Mouse (Mus musculus) hindbrain, embryonic 14.5 days (tissue): Measurements from ENCODE around the gene 4933428G20Rik. TPM values are rescaled to one million over a fixed set of nuclear protein-coding genes. Genes with fewer than 3 reads are reported as not detected.

Experiments used
- ATAC-seq: fragments of 200-750 bp; cut with Nextera tagmentation; 2 replicates; pipeline ENCODE4 v1.8.0; 2017; ENCODE audit warnings: moderate number of reproducible peaks, mild to moderate bottlenecking, moderate TSS enrichment, moderate library complexity; ENCODE audit not compliant: low FRiP score
- DNase-seq: peaks from one replicate; pipeline ENCODE4 v3.0.0-alpha.2; 2015; ENCODE audit warnings: low spot score
- H3K27ac ChIP-seq: fragments of 300-500 bp; sonication (generic); 2 replicates; pipeline ENCODE4 v1.5.1; 2014; ENCODE audit warnings: mild to moderate bottlenecking, moderate library complexity
- H3K27me3 ChIP-seq: fragments of 300-500 bp; sonication (generic); 2 replicates; pipeline ENCODE4 v1.6.1; 2014; ENCODE audit warnings: mild to moderate bottlenecking, low read length, mixed read lengths; ENCODE audit not compliant: control insufficient read depth, insufficient read depth
- H3K36me3 ChIP-seq: fragments of 300-500 bp; sonication (generic); replicated peaks from 2 replicates; pipeline ENCODE4 v1.6.1; 2014; ENCODE audit not compliant: control insufficient read depth, insufficient read depth
- H3K4me1 ChIP-seq: fragments of 300-500 bp; sonication (generic); replicated peaks from 2 replicates; pipeline ENCODE4 v1.6.1; 2014; ENCODE audit warnings: antibody characterized with exemption, low read length, mixed read lengths; ENCODE audit not compliant: control insufficient read depth, insufficient read depth
- H3K4me2 ChIP-seq: fragments of 300-500 bp; sonication (generic); replicated peaks from 2 replicates; pipeline ENCODE4 v1.6.1; 2014; ENCODE audit warnings: mild to moderate bottlenecking, moderate library complexity
- H3K4me3 ChIP-seq: fragments of 300-500 bp; sonication (generic); replicated peaks from 2 replicates; pipeline ENCODE4 v1.5.1; 2014; ENCODE audit warnings: mild to moderate bottlenecking, low read length
- H3K9ac ChIP-seq: fragments of 300-500 bp; sonication (generic); 2 replicates; pipeline ENCODE4 v1.6.1; 2014
- H3K9me3 ChIP-seq: fragments of 300-500 bp; sonication (generic); 2 replicates; pipeline ENCODE4 v1.6.1; 2016; ENCODE audit warnings: low read length; ENCODE audit not compliant: control insufficient read depth
- WGBS: fragments of 180-500 bp; shearing (Covaris S2); extraction: QIAGEN DNeasy Blood & Tissue Kit; methylation state at CpG from one replicate; pipeline ENCODE4 v1.1.7; 2014; 5-methylcytosine and 5-hydroxymethylcytosine counted together
- polyA plus RNA-seq: library from polyadenylated mRNA; unstranded; fragments of >200 nt; fragmentation: Nextera tagmentation; extraction: Ambion mirVana; gene quantifications from 2 replicates; pipeline ENCODE4 v1.2.1, GENCODE M21; 2014

4933428G20Rik gene
- polyA plus RNA-seq, 1 experiment from 2014 or later: 0.41 TPM

DNA sequence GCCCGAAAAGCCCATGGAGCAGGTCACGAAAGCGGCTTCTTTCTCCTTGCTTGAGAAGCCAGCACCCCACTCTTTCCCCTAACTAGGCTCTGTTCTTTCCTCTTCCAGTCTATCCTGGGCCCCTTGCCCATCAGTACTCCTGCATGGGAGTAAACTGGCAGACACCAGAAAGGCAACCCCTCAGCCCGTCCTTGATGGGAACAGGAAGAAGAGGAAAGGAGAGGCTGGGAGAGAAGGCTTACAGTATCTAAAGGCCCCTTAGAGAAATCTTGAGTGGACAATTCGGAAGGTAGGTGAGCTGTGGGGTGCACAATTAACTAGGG lies 35.1 kb upstream of the 4933428G20Rik start:
- H3K9ac ChIP-seq: no peak overlapping the region
- DNase-seq: no peak

DNA sequence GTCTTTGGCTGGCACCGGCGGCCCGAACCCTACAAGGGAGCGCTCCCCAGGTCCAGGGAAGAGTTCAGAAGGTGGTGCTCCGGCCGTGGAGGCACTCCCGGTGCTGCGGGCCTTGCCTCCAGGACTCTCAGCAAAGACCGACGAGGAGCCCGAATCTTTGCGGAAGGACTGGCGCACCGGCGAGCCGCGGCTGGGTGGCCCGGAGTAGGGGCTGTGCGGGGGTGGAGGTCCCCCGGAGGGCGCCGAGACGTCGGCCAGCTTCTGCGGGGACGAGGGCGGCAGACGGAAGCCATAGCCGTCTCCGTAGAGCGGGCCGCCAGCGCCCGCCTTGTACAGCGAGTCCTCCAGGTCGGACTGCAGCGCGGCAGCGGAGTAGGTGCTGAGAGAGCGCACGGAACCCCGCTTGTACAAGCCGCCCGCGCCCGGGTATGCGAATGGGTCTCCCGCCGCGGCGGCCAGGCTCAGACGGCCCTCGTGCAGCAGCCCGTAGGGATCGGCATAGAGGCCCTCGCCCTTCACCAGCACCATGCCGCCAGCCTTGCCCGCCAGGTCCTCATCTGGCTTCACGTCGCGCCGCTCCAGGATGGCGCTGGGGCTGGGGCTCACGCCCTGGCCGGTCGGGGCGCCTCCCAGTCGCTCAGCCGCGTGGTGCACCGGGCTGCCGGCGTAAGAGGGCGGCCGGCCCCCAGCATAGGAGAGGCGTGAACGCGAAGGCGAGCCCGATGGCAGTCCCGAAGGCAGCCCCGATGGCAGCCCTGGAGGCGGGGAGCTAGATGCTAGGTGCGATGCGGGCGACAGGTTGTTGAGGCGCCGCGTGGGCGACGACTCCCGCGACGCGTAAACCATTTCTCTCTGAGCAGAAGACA lies 34.5 kb upstream of the 4933428G20Rik start:
- Histone ChIP-seq H3K4me1 (peaks cover 23% of the 10 kb centered on the region; the same call in 1 of the 2 replicates), H3K4me3 (peak overlapping the region; percentile 6), H3K9me3 (no peaks in the 10 kb centered on the region), H3K27ac (no peak overlapping the region), H3K9ac (no peak overlapping the region), H3K27me3 (peaks cover 65% of the 10 kb centered on the region), H3K4me2 (0 out of 2 replicates have a peak overlapping the region, but pooled peaks have one; percentile 7), H3K36me3 (peaks cover 53% of the 10 kb centered on the region)
- WGBS: 8% methylated on average over 91 of the region's 95 CpGs
- DNase-seq (no peak), ATAC-seq (no peak)

More for the DNA sequence above, 35.1 kb upstream of the 4933428G20Rik start:
- no peaks in the 10 kb centered on the region for H3K9me3 ChIP-seq
- peaks cover 65% of the 10 kb centered on the region for H3K27me3 ChIP-seq
- peaks cover 50% of the 10 kb centered on the region for H3K36me3 ChIP-seq
- H3K27ac ChIP-seq: no peak overlapping the region
- no peak overlapping the region for H3K4me2 ChIP-seq
- ATAC-seq: no peak
- WGBS: 23% methylated on average over 5 of the region's 5 CpGs
- H3K4me1 ChIP-seq: peaks cover 26% of the 10 kb centered on the region; the same call in 1 of the 2 replicates
- no peak overlapping the region for H3K4me3 ChIP-seq

DNA sequence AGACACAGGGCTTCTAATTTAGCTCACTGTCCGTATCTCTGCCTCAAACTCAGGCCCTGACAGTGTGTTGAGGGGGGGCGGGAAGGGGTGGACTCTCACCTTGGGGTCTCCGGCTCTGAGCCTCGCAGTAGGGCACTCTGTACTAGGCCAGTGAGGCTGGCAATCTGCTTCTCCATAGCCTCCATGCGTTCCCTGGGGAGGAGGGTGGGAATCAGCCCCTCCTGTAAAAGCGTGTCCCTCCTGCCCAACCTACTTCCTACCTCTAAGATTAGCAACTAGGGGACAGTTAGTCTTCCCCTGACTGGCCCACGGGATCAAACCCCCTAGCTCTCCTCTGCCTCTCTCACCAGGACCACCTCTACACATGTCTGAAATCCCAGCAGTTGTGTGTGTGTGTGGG lies 33.5 kb upstream of the 4933428G20Rik start:
- H3K27me3 ChIP-seq: peaks cover 63% of the 10 kb centered on the region
- H3K4me1 ChIP-seq: peaks cover 18% of the 10 kb centered on the region; the same call in 1 of the 2 replicates
- DNase-seq: no peak

DNA sequence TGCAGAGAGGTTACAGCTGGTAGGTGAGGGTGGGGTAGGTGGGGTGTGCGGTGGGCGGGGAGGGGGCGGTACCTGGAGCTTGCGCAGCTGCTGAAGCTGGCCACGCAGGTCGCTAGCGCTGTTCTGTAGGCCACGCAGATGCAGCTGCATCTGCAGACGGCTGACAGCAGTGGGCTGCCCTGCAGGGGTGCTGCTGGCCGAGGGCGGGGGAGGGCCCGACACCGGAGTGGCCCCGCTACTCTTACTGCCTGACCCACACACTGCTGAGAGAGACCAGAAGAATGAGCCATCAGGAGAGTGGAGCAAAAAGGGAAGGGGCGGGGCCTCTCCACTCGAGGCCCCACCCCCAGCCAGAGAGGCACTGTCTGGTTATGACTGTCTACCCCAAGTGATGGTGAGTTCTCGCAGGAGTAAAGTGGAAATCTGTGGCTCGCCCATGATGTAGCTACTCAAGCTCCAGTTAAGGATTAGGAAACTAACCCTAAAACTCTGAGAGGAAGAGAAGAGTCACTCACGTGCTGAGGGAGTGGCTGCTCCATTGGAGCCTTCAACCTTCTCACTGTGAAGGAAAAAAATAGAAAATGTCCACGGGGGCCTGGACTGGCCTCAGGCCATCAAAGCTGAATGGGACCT lies 32.9 kb upstream of the 4933428G20Rik start:
- Histone ChIP-seq H3K4me2 (no peak overlapping the region), H3K9ac (no peak overlapping the region), H3K36me3 (peaks cover 67% of the 10 kb centered on the region), H3K27me3 (peaks cover 57% of the 10 kb centered on the region), H3K4me1 (peaks cover 18% of the 10 kb centered on the region; the same call in 1 of the 2 replicates), H3K27ac (no peak overlapping the region), H3K4me3 (no peak overlapping the region), H3K9me3 (no peaks in the 10 kb centered on the region)
- WGBS: 6% methylated on average over 20 of the region's 20 CpGs
- ATAC-seq (no peak), DNase-seq (no peak)

More for the DNA sequence above, 33.5 kb upstream of the 4933428G20Rik start:
- Histone ChIP-seq H3K27ac (no peak overlapping the region), H3K9ac (no peak overlapping the region), H3K9me3 (no peaks in the 10 kb centered on the region), H3K4me2 (no peak overlapping the region), H3K36me3 (peaks cover 62% of the 10 kb centered on the region), H3K4me3 (no peak overlapping the region)
- WGBS: 29% methylated on average over 7 of the region's 7 CpGs
- no peak for ATAC-seq

DNA sequence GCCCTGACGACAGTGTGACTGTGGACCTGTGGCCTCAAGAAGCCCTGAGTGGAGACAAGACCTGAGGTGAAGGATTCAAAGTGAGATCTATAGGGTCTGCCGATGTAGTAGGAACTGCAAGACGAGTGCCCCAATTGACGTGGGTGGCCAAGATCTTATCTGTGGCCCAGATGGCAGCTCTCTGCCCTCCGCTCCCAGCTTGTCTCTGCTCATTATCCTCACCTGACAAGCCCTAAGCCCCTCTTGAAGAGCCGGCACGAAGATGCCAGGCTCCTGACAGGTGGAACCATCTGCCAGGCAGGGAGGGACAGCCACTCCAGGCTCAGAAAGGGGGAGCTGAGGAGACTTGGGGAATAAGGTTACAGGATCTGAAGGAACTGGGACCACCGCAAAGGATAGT lies 32.2 kb upstream of the 4933428G20Rik start:
- ATAC-seq (no peak), DNase-seq (no peak)
- no peak overlapping the region for H3K27ac ChIP-seq
- no peak overlapping the region for H3K4me3 ChIP-seq
- peaks cover 18% of the 10 kb centered on the region; the same call in 1 of the 2 replicates for H3K4me1 ChIP-seq
- 23% methylated on average over 8 of the region's 8 CpGs for WGBS
- peaks cover 52% of the 10 kb centered on the region for H3K27me3 ChIP-seq
- H3K4me2 ChIP-seq: peak overlapping the region; percentile 54; the same call in 1 of the 2 replicates
- H3K36me3 ChIP-seq: peaks cover 67% of the 10 kb centered on the region
- H3K9me3 ChIP-seq: no peaks in the 10 kb centered on the region
- H3K9ac ChIP-seq: no peak overlapping the region

DNA sequence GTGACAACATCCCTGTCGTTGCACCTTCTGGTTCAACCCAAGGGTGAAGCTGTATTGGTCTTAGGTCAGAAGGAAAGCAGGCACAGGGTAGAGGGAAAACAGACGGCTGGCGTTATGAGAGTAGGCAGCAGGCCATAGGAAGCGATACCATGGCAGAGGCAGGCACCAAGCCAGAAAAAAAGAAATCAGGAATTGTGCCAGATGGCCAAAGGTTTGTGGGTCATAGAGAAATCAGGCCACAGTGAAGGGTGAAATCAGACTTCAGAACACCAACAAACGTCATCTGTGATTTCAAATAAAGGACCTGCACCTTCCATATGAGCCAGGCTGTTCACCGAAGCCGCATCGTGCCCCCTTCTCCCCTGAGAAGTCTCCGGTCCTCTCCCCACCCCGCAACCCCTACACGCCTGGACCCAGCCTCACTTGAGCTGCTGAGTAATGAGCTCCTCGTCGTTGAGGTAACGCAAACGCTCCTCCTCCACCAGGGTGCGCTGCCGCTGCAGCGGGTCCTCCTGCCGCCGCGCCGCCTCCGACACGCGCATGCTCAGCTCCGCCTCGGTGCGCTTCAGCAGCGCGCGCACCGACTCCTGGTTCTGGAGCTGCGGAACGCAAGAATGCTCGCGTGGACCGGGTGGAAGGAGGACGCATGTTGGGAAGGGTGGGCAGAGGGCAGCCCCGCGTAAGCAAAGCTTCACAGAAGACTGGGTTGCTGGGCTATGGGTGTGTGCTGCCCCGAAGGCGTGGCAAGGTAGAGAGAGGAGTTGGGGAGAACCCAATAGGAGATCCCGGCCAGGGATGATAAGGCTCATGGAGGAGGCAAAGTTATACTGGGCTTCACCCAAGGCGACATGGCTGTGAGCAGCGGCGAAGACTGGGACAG lies 31.5 kb upstream of the 4933428G20Rik start:
- ATAC-seq: peak; percentile 61
- no peak overlapping the region for H3K9ac ChIP-seq
- H3K36me3 ChIP-seq: peaks cover 70% of the 10 kb centered on the region
- WGBS: 6% methylated on average over 46 of the region's 46 CpGs
- H3K27me3 ChIP-seq: peaks cover 44% of the 10 kb centered on the region
- H3K4me1 ChIP-seq: peaks cover 11% of the 10 kb centered on the region; the same call in 1 of the 2 replicates
- H3K4me2 ChIP-seq: peak overlapping the region; percentile 54
- peak; percentile 94 for DNase-seq
- H3K4me3 ChIP-seq: peak overlapping the region; percentile 23
- H3K27ac ChIP-seq: no peak overlapping the region
- H3K9me3 ChIP-seq: no peaks in the 10 kb centered on the region

DNA sequence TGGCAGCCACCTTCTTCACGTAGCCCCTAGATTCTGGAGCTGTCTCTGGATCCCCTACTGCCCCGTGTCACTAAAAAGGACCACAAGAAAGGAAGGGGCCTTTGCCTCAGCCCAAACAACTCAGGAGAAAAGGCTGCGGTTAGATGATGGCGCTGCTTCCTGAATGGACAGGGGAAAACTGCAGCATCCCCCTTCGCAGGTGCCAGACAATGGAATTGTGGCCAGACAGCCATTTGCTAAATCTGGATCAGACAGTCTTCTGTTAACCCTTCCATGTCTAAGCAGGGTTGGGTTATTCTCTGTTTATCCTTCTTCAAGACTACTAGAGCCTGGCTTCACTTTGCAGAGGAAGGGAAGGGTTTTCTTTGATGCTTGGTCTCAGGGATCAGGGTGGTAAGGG lies 30.8 kb upstream of the 4933428G20Rik start:
- peaks cover 75% of the 10 kb centered on the region for H3K36me3 ChIP-seq
- no peak overlapping the region for H3K4me3 ChIP-seq
- WGBS: 58% methylated on average over 5 of the region's 5 CpGs
- peaks cover 38% of the 10 kb centered on the region for H3K27me3 ChIP-seq
- H3K4me2 ChIP-seq: no peak overlapping the region
- DNase-seq (no peak), ATAC-seq (no peak)
- H3K9ac ChIP-seq: no peak overlapping the region
- H3K4me1 ChIP-seq: peaks cover 7% of the 10 kb centered on the region; the same call in 1 of the 2 replicates
- H3K9me3 ChIP-seq: no peaks in the 10 kb centered on the region
- H3K27ac ChIP-seq: no peak overlapping the region

DNA sequence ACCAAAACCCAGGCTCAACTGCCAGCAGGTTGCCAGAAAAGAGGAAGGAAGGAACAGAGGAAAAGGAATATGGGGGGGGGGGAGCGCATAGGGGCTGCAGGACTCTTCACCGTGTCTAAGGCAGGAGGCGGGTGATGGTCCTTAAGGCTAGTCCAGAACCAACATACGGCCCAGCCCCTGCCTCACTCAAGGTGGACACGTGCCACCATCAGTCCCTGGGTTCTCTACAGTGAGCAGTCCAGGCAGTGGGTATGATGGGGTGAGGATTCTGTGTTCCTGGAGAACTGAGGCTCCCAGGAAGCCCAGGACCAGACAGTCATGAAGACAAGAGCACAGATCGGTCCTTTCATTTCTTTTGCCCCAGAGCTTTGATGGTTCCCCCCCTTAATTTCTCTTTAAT lies 29.9 kb upstream of the 4933428G20Rik start:
- ATAC-seq (no peak), DNase-seq (no peak)
- no peaks in the 10 kb centered on the region for H3K9me3 ChIP-seq
- H3K4me3 ChIP-seq: no peak overlapping the region
- 93% methylated on average over 6 of the region's 6 CpGs for WGBS
- no peak overlapping the region for H3K4me2 ChIP-seq
- peaks cover 7% of the 10 kb centered on the region; the same call in 1 of the 2 replicates for H3K4me1 ChIP-seq
- H3K27ac ChIP-seq: no peak overlapping the region
- H3K36me3 ChIP-seq: peaks cover 77% of the 10 kb centered on the region
- H3K9ac ChIP-seq: no peak overlapping the region
- peaks cover 29% of the 10 kb centered on the region for H3K27me3 ChIP-seq
